Mouse (Mus musculus): ENCODE measurements at regions not wholly inside any gene's neighbourhood (a gene's known extent, or its start where the extent isn't known, plus 50 kb on each side); places are given as distances from the start of the nearest gene placed in this dataset.

- DNase-seq (ENCODE audit: low spot score) = no peak
Observed at GRCm38 (mm10) chr16:71004211-71004610, 690.5 kb downstream of the Gbe1 start.

DNA sequence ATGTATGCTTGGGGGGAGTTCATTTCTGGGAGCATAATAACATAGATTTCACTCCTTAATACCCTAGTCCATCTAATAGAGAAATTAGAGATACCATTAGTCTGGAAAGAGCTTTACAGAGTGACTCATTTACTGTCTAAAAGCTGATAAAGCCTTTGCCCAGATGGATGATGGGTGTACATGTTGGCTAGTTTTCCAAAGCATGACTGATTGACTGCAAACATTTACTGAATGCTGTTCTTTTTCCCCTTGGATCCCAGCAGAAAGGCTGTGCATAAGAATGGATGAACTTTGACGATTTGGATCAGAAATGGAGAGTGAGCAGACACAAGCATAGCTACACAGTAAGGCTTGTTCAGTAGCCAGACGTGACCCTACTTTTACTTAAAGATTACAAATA, 729.6 kb downstream of the Gbe1 start:
- peak; percentile 33 for DNase-seq (ENCODE audit: low spot score)

DNA sequence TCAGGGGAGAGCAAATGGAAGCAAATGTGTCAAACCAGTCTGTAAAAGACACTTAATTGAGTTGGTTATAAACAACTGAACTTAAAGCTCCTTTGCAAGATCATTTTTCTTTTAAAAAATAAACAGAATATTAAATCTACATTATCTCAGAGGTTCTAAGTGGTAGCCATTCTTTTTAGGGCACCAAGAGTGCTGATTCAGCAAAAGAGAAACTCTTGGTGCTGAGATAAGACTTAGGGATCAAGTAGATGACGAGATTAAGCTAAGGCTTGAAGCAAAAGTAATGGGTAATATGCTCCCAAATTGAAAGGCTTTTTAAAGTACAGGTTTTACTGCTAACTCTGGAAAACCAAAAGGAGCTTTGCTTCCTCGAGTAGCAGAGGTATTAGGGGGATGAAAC, 740.5 kb downstream of the Gbe1 start:
- DNase-seq (ENCODE audit: low spot score) = no peak

DNA sequence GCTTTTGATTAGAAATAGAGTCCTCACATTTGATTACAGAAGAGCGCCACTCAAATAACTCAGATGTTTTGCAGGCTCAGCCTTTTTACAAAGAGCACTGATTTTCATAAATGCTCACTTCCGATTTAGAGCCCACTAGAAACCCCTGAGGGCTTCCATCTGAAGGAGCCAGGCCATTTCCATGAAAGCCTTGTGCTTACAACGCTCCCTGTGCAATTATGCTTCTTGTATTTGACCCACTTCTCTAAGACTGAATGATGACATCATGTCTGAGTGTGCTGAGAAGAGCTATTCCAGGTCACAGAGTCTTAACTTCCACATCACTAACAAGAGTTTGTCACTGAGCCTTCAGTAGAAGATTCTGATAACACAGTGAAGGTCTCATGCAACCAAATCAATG, 749.0 kb downstream of the Gbe1 start:
- DNase-seq (ENCODE audit: low spot score) = no peak

DNA sequence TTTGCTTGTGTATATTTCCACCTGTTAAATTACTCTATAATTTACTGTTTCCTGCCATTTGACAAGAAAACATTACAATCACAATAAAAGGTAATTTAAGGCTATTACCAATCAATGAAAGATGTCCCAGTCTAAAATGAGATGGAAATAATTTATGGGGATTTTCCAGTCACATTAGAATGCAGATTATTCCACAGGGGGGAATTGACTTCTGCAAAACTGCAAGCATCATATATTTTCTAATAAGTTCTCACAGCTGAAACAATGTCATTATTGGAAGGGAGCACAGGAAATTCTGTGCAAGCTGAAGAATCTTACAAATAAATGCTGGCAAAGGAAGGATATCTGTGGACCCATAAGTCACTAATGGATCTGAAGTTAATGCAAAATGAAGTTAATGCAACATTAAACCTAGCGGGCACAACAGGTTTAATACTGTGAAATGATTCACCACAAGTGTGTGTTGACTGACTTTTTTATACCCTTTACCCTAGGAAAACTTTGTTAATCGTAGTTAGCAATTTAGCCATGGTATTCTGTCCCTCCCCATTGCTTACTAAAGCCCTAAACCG, 749.7 kb downstream of the Gbe1 start:
- no peak for DNase-seq (ENCODE audit: low spot score)

DNA sequence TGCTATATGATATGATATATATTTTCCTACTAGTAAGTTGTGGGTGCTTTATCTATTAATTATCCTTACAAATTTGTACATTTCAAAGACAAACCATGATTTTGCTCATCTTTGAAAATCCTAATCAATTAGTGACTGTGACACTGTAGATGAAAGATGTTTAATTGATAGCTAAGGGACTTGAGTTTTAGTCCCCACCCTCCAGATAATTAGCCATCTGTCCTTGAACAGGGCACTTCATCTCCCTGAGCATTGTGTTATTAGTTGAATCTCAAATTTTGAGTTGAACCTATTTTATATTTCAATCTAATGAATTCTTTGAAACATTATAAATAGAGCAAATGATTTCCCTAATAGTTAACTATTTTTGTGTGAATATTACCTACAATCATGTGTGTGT, 756.4 kb downstream of the Gbe1 start:
- no peak for DNase-seq (ENCODE audit: low spot score)

DNA sequence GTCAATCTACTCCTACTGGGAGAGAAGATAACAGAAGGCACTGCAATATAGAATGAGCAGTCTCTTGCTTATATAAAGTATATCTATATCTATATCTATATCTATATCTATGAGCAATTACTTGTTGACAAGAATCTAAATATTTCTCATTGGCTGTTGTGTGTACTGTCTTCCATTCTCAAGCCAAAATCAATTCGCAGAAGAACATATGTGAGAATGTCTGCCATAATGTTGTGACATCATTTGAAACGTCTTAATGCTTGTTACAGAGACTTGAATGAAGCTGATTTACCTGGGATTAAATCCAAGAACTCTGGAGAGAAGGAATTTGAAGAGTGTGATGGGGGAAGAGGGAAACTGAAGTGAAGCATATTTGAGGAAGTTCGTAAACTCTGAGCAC, 789.1 kb downstream of the Gbe1 start:
- no peak for DNase-seq (ENCODE audit: low spot score)

GRCm38 (mm10) chr16:71108979-71109378, 795.2 kb downstream of the Gbe1 start:
- no peak for DNase-seq (ENCODE audit: low spot score)

DNA sequence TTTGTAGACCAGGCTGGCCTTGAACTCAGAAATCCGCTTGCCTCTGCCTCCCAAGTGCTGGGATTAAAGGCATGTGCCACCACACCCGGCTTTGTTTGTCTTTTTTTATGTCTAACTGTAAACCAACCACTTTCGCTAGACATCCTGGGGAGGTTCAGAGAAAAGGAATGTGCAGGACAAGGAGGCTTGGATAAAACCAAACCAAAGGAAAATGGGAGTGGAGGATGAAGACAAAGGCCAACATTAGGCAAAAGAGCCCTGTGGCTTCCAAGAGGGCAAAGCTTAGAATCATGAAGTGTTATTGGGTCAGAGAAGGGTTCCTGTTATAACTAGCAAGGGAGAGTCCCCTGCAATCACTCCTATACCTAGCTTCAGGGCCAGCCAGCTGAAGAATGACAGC, 800.6 kb downstream of the Gbe1 start:
- DNase-seq (ENCODE audit: low spot score) = no peak

- DNase-seq (ENCODE audit: low spot score) = no peak
Observed at GRCm38 (mm10) chr16:71120706-71121105, 807.0 kb downstream of the Gbe1 start.

DNA sequence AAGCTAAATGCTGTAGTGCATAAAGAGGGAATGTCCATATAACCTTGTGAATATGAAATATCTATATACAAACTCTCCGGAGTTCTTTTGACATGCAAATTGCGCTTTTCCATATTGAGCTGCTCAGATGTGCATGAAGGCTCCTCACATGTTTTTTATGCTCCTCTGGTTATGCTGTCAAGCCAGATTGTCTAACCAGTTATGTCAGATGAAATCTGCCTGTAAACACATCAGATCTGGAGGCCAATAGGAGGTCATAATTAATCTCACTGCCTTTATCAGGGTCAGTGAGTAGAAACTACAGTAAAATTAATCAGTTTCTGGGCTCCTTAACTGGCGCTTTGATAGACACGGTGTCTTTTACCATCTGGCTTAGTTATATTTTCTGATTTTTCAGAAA, 809.9 kb downstream of the Gbe1 start:
- DNase-seq (ENCODE audit: low spot score) = no peak

DNA sequence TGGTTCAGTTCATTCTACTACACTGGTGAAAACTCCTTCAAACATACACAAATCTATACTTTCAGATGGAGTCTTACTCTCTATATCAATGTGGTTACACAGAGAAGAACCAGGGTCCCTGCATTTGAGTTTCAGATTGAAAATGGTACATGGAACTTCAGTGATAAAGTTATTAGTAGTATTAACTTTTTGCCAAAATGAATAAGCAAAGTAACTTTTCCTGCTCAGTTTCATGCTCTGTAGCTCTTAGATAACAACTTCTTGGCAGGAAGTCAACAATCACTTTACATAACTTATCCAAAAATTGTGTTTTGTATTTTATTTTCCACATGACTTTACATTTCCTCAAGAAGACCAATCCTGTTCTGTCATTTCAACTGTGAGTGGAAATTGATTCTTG, 819.1 kb downstream of the Gbe1 start:
- no peak for DNase-seq (ENCODE audit: low spot score)

DNA sequence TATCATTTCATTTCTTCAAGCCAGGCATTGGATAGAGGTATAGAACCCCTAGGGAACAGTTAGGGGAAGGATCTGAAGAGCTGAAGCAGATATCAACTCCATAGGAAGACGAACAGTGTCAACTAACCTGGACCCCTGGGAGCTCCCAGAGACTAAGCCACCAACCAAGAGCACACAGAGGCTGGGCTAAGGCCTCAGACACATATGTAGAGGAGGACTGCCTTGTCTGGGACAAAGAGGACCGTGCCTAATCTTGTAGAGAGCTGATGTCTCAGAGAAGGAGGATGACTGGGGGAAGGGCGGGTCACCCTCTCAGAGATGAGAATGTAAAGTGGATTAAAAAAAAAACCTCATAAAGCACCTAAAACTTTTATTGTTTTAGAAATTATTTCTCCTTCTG, 824.9 kb downstream of the Gbe1 start:
- DNase-seq (ENCODE audit: low spot score) = no peak
